In genomic region chr17:28592998-28593397, GRCm38 (mm10) we compare ENCODE assay signal across 9 mouse cellular contexts. TPM values are rescaled to one million over a fixed set of nuclear protein-coding genes. Genes with fewer than 3 reads are reported as not detected.
DNase-seq lines count a peak whose midpoint lies in the region; ATAC-seq lines count a peak whose summit lies in the region.
"Had no signal": no experiment of that assay in that cellular context is flagged by ENCODE, and none has a peak within 500 bp of the region (broad histone marks: within the 10 kb centered on the region; RNA-seq: fewer than 3 reads in every experiment).

No protein-coding gene starts in this region.

- no peak overlapping the region for H3K4me3 ChIP-seq in midbrain, embryonic 14.5 days (replicated peaks; ENCODE audit: low read depth, low read length)
- H3K4me3 ChIP-seq in midbrain, embryonic 15.5 days = no peak overlapping the region
- H3K4me3 ChIP-seq in kidney, embryonic 16.5 days (ENCODE audit: low read length) = no peak overlapping the region
- no peak overlapping the region for H3K4me3 ChIP-seq in liver, embryonic 11.5 days (ENCODE audit: low read depth, low read length)
- H3K4me3 ChIP-seq: hindbrain, embryonic 15.5 days had no signal

- WGBS in midbrain, embryonic 14.5 days = 22% methylated on average over 4 of the region's 4 CpGs
- 27% methylated on average over 4 of the region's 4 CpGs for WGBS in midbrain, embryonic 15.5 days
- WGBS in kidney, embryonic 16.5 days = 27% methylated on average over 4 of the region's 4 CpGs
- 26% methylated on average over 4 of the region's 4 CpGs for WGBS in liver, embryonic 11.5 days

- no peaks in the 10 kb centered on the region for H3K9me3 ChIP-seq in midbrain, embryonic 14.5 days (ENCODE audit: control insufficient read depth, low read length)
- H3K9me3 ChIP-seq in midbrain, embryonic 15.5 days = no peaks in the 10 kb centered on the region
- no peaks in the 10 kb centered on the region for H3K9me3 ChIP-seq in kidney, embryonic 16.5 days (ENCODE audit: low read length)
- no peaks in the 10 kb centered on the region for H3K9me3 ChIP-seq in liver, embryonic 11.5 days (ENCODE audit: control insufficient read depth, low read length)
- H3K9me3 ChIP-seq: hindbrain, embryonic 15.5 days had no signal

- no peak overlapping the region for H3K9ac ChIP-seq in midbrain, embryonic 14.5 days (replicated peaks; ENCODE audit: low read length)
- no peak overlapping the region for H3K9ac ChIP-seq in midbrain, embryonic 15.5 days
- H3K9ac ChIP-seq in kidney, embryonic 16.5 days (replicated peaks; ENCODE audit: low read length) = no peak overlapping the region
- no peak overlapping the region for H3K9ac ChIP-seq in liver, embryonic 11.5 days (ENCODE audit: low read depth, low read length)
- H3K9ac ChIP-seq: hindbrain, embryonic 15.5 days had no signal

- H3K27ac ChIP-seq in midbrain, embryonic 14.5 days (replicated peaks; ENCODE audit: low read depth, low read length) = no peak overlapping the region
- H3K27ac ChIP-seq in midbrain, embryonic 15.5 days = no peak overlapping the region
- no peak overlapping the region for H3K27ac ChIP-seq in kidney, embryonic 16.5 days (ENCODE audit: low read length)
- no peak overlapping the region for H3K27ac ChIP-seq in liver, embryonic 11.5 days (ENCODE audit: low read depth, low read length)
- H3K27ac ChIP-seq: hindbrain, embryonic 15.5 days had no signal

- peaks cover 87% of the 10 kb centered on the region for H3K36me3 ChIP-seq in midbrain, embryonic 14.5 days (ENCODE audit: control insufficient read depth, insufficient read depth, low read length)
- peaks cover 56% of the 10 kb centered on the region for H3K36me3 ChIP-seq in midbrain, embryonic 15.5 days (replicated peaks)
- H3K36me3 ChIP-seq in kidney, embryonic 16.5 days (ENCODE audit: insufficient read depth, low read length) = peaks cover 65% of the 10 kb centered on the region
- peaks cover 51% of the 10 kb centered on the region for H3K36me3 ChIP-seq in liver, embryonic 11.5 days (ENCODE audit: control insufficient read depth, insufficient read depth, low read length)

- H3K4me2 ChIP-seq in midbrain, embryonic 14.5 days (ENCODE audit: low read length) = no peak overlapping the region
- H3K4me2 ChIP-seq in midbrain, embryonic 15.5 days = no peak overlapping the region
- H3K4me2 ChIP-seq in kidney, embryonic 16.5 days (replicated peaks; ENCODE audit: low read depth, low read length) = no peak overlapping the region
- H3K4me2 ChIP-seq in liver, embryonic 11.5 days = no peak overlapping the region
- H3K4me2 ChIP-seq: hindbrain, embryonic 15.5 days had no signal

- H3K27me3 ChIP-seq in midbrain, embryonic 14.5 days (ENCODE audit: control insufficient read depth, insufficient read depth, low read length) = no peaks in the 10 kb centered on the region
- no peaks in the 10 kb centered on the region for H3K27me3 ChIP-seq in midbrain, embryonic 15.5 days (replicated peaks)
- H3K27me3 ChIP-seq in kidney, embryonic 16.5 days (ENCODE audit: insufficient read depth, low read length) = no peaks in the 10 kb centered on the region
- no peaks in the 10 kb centered on the region for H3K27me3 ChIP-seq in liver, embryonic 11.5 days (replicated peaks; ENCODE audit: control insufficient read depth, insufficient read depth, low read length)
- H3K27me3 ChIP-seq: hindbrain, embryonic 15.5 days had no signal

- no peak for ATAC-seq in midbrain, embryonic 14.5 days (ENCODE audit: low FRiP score, low TSS enrichment)
- ATAC-seq in midbrain, embryonic 15.5 days (replicated peaks) = no peak
- ATAC-seq in cerebellum, adult (ENCODE audit: insufficient number of reproducible peaks, low FRiP score, low TSS enrichment) = peak; percentile 31; the same call in 1 of the 2 replicates
- ATAC-seq in kidney, embryonic 16.5 days (ENCODE audit: low FRiP score, low TSS enrichment) = 0 out of 2 replicates have a peak, but pooled peaks have one; percentile 31
- ATAC-seq in liver, embryonic 11.5 days (replicated peaks; ENCODE audit: low FRiP score) = no peak

- no peaks in the 10 kb centered on the region for H3K4me1 ChIP-seq in midbrain, embryonic 14.5 days (ENCODE audit: control insufficient read depth, insufficient read depth, low read length)
- no peaks in the 10 kb centered on the region for H3K4me1 ChIP-seq in midbrain, embryonic 15.5 days
- peaks cover 3% of the 10 kb centered on the region; the same call in 1 of the 2 replicates for H3K4me1 ChIP-seq in kidney, embryonic 16.5 days (ENCODE audit: insufficient read depth, low read length)
- H3K4me1 ChIP-seq in liver, embryonic 11.5 days (replicated peaks; ENCODE audit: control insufficient read depth, insufficient read depth, low read length) = no peaks in the 10 kb centered on the region
- H3K4me1 ChIP-seq: hindbrain, embryonic 15.5 days had no signal

- peak; percentile 86 for DNase-seq in midbrain, embryonic 14.5 days
- DNase-seq in frontal cortex, postnatal 25 days (ENCODE audit: low spot score in 2 of 2) = peak; percentile 44 to 70
- peak; percentile 73 for DNase-seq in liver, embryonic 11.5 days (ENCODE audit: low spot score)
- peak; percentile 81 for DNase-seq in retina, embryonic 14.5 days (ENCODE audit: low spot score)
- peak; percentile 79 for DNase-seq in thymus, postnatal 25 days

RNA-seq across cellular contexts. Expression of gene Lhfpl5, which starts 17.6 kb away (rescaled TPM):
- polyA plus RNA-seq in midbrain, embryonic 14.5 days (2014; fragmentation: Nextera tagmentation; extraction: Ambion mirVana) = 7.1 and 11.0 TPM in 2 replicates
- polyA plus RNA-seq in midbrain, embryonic 15.5 days (2015; fragmentation: Nextera tagmentation; extraction: Ambion mirVana) = 11.3 and 11.4 TPM in 2 replicates
- 0.61 and 0.89 TPM in 2 replicates for polyA plus RNA-seq in kidney, embryonic 16.5 days (2015; fragmentation: Nextera tagmentation; extraction: Ambion mirVana)
- 0.27 and 0.33 TPM in 2 replicates for polyA plus RNA-seq in liver, embryonic 11.5 days (2014; fragmentation: Nextera tagmentation; extraction: Ambion mirVana)

RNA-seq across cellular contexts. Expression of gene Srpk1, which starts 29.5 kb away (rescaled TPM):
- 101 and 125 TPM in 2 replicates for polyA plus RNA-seq in midbrain, embryonic 14.5 days (2014; fragmentation: Nextera tagmentation; extraction: Ambion mirVana)
- polyA plus RNA-seq in midbrain, embryonic 15.5 days (2015; fragmentation: Nextera tagmentation; extraction: Ambion mirVana) = 88.2 and 91.3 TPM in 2 replicates
- polyA plus RNA-seq in kidney, embryonic 16.5 days (2015; fragmentation: Nextera tagmentation; extraction: Ambion mirVana) = 73.7 and 88.3 TPM in 2 replicates
- polyA plus RNA-seq in liver, embryonic 11.5 days (2014; fragmentation: Nextera tagmentation; extraction: Ambion mirVana) = 92.7 and 99.8 TPM in 2 replicates

RNA-seq across cellular contexts. Expression of gene Clps, which starts 32.4 kb away (rescaled TPM):
- polyA plus RNA-seq in midbrain, embryonic 14.5 days (2014; fragmentation: Nextera tagmentation; extraction: Ambion mirVana) = not detected in 2 replicates
- polyA plus RNA-seq in midbrain, embryonic 15.5 days (2015; fragmentation: Nextera tagmentation; extraction: Ambion mirVana) = 0.36 TPM in 1 of 2 replicates, not detected in the other
- polyA plus RNA-seq in kidney, embryonic 16.5 days (2015; fragmentation: Nextera tagmentation; extraction: Ambion mirVana) = not detected in 2 replicates
- 3.5 and 3.7 TPM in 2 replicates for polyA plus RNA-seq in liver, embryonic 11.5 days (2014; fragmentation: Nextera tagmentation; extraction: Ambion mirVana)

RNA-seq across cellular contexts. Expression of gene Clpsl2, which starts 43.8 kb away (rescaled TPM):
- not detected in 2 replicates for polyA plus RNA-seq in midbrain, embryonic 14.5 days (2014; fragmentation: Nextera tagmentation; extraction: Ambion mirVana)
- not detected in 2 replicates for polyA plus RNA-seq in midbrain, embryonic 15.5 days (2015; fragmentation: Nextera tagmentation; extraction: Ambion mirVana)
- polyA plus RNA-seq in kidney, embryonic 16.5 days (2015; fragmentation: Nextera tagmentation; extraction: Ambion mirVana) = not detected in 2 replicates
- polyA plus RNA-seq in liver, embryonic 11.5 days (2014; fragmentation: Nextera tagmentation; extraction: Ambion mirVana) = not detected in 2 replicates
- polyA plus RNA-seq: hindbrain, embryonic 15.5 days had no signal

Comparison
In these comparisons a context has a peak if more than half of its experiments do, and no peak if none do; other contexts are left out.
1. ATAC-seq: peak in cerebellum, adult (single experiment) and kidney, embryonic 16.5 days (single experiment); none in midbrain, embryonic 14.5 days (single experiment), midbrain, embryonic 15.5 days (single experiment) and liver, embryonic 11.5 days (single experiment).
2. Peak in every context shown above with its lines, with median percentiles within 50 percentile points of each other: DNase-seq.